Mouse (Mus musculus): ENCODE measurements at regions not wholly inside any gene's neighbourhood (a gene's known extent, or its start where the extent isn't known, plus 50 kb on each side); places are given as distances from the start of the nearest gene placed in this dataset.

DNA sequence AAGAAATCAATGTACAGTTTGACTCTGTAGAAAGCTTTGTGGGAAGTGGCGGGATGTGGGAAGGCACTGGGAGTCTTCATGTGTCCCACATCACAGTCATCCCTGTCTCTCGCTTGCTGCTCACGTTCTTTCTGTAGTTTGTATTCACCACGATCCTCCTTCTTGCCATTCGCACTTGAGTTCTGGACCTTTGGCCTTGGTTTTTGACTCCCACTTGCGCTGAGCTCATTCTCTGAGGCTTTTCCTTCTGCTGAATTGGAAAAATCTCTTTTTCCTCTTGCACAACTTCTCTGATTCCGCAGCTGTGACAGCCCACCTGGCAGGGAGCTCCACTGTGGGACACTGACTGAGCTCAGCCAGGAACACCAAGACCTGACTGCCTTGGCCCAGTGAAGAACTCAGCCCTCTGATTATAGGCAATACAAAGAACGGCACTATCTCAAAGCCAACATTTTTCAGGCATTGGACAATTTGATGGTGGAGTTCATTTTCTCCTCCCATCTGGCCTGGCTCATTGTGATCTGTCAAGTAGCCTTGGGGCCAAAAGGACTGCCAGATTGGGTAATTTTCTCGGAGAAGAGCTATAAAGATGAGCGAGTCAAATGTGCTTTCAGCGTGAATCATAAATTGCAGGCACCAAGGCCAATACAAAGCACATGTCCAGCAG lies 299.9 kb downstream of the Plpp3 start:
- TF ChIP-seq CTCF (IDR thresholded peaks at IDR 0.05; ENCODE audit: borderline replicate concordance, insufficient read depth, low read depth, low read length) (no peak), POLR2A (IDR thresholded peaks at IDR 0.05; ENCODE audit: borderline replicate concordance, insufficient read depth, low read length) (no peak)

Data from cerebellum, adult 2 months (tissue).